Mouse (Mus musculus) stomach, embryonic 14.5 days (tissue): ENCODE measurements around the gene Tmem95. TPM values are rescaled to one million over a fixed set of nuclear protein-coding genes. Genes with fewer than 3 reads are reported as not detected.
A peak's percentile ranks its signal among the peaks of the same experiment; 100 is the strongest.

Experiments
- ATAC-seq: fragments of 200-750 bp; cut with Nextera tagmentation; 2 replicates; pipeline ENCODE4 v1.8.0; 2017; ENCODE audit warnings: low read depth, moderate TSS enrichment; ENCODE audit not compliant: insufficient number of reproducible peaks, insufficient read depth, low FRiP score
- H3K27ac ChIP-seq: fragments of 300-500 bp; sonication (generic); 2 replicates; pipeline ENCODE4 v1.5.1; 2014; ENCODE audit warnings: mild to moderate bottlenecking, low read length, moderate library complexity, mixed read lengths
- H3K27me3 ChIP-seq: fragments of 300-500 bp; sonication (generic); 2 replicates; pipeline ENCODE4 v1.6.1; 2014; ENCODE audit warnings: low read length, control low read depth, mixed read lengths; ENCODE audit not compliant: control insufficient read depth, insufficient read depth
- H3K36me3 ChIP-seq: fragments of 300-500 bp; sonication (generic); 2 replicates; pipeline ENCODE4 v1.6.1; 2014; ENCODE audit warnings: mild to moderate bottlenecking, control low read depth, low read length, moderate library complexity, mixed read lengths; ENCODE audit not compliant: control insufficient read depth, insufficient read depth
- H3K4me1 ChIP-seq: fragments of 300-500 bp; sonication (generic); 2 replicates; pipeline ENCODE4 v1.6.1; 2014; ENCODE audit warnings: low read length, control low read depth, mixed read lengths; ENCODE audit not compliant: control insufficient read depth, insufficient read depth
- H3K4me2 ChIP-seq: fragments of 300-500 bp; sonication (generic); replicated peaks from 2 replicates; pipeline ENCODE4 v1.6.1; 2014; ENCODE audit warnings: low read depth, low read length, control low read depth
- H3K4me3 ChIP-seq: fragments of 300-500 bp; sonication (generic); 2 replicates; pipeline ENCODE4 v1.5.1; 2014; ENCODE audit warnings: low read depth, low read length, control low read depth
- H3K9ac ChIP-seq: fragments of 300-500 bp; sonication (generic); replicated peaks from 2 replicates; pipeline ENCODE4 v1.6.1; 2014; ENCODE audit warnings: low read depth, mild to moderate bottlenecking, control low read depth, low read length, moderate library complexity, mixed read lengths
- H3K9me3 ChIP-seq: fragments of 300-500 bp; sonication (generic); 2 replicates; pipeline ENCODE4 v1.6.1; 2016; ENCODE audit warnings: low read depth, low read length, control low read depth; ENCODE audit not compliant: control insufficient read depth
- WGBS: fragments of 180-500 bp; shearing (Covaris S2); extraction: QIAGEN DNeasy Blood & Tissue Kit; methylation state at CpG from one replicate; pipeline ENCODE4 v1.1.7; 2014; 5-methylcytosine and 5-hydroxymethylcytosine counted together
- polyA plus RNA-seq: library from polyadenylated mRNA; unstranded; fragments of >200 nt; fragmentation: Nextera tagmentation; extraction: Ambion mirVana; gene quantifications from 2 replicates; pipeline ENCODE4 v1.2.1, GENCODE M21; 2014

The Tmem95 gene
- polyA plus RNA-seq, 1 experiment from 2014 or later: not detected

DNA sequence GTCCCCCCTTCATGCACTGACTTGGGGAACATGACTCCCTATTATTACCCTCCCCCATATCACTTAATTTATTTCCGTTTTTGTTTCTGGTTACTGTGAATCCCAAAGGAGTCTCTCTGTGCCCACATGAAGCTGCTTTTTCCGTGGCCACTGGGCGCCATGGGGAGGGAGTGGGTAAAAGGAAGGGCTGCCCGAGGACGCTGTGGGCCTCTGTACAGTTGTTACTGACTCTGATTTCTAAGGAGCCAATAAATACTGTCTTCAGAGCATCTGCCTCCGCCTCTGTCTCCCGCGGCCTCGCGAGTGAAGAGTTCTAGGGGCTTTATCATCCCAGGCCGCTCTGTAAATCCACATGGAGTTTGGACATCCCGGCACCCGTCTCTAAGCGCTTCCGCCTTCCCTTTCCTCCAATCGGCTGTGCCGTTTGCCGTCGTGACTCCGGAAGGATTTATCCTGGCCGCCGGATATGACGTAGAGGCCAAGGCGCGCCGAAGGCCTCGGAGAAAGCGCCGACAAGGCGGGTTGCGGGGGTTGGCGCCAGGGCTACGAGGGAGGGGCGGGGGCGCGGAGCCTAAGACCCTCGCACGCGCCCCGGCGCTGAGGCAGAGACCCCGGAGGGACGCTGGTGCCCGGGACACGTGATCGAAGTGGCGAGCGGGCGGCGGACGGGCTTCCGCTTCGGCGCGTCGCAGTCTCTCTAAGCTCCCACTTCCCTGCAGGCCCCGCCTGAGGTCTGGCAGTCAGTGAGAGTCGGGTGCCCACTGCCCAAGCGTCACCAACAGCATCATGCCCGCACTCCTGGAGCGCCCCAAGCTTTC is 35.9 kb upstream of the Tmem95 start, which contains the start of gene Gps2:
Gps2 (plus strand) TSS at position 335 of the 818 bp plus-strand sequence.
- peaks cover 73% of the 10 kb centered on the region for H3K36me3 ChIP-seq

DNA sequence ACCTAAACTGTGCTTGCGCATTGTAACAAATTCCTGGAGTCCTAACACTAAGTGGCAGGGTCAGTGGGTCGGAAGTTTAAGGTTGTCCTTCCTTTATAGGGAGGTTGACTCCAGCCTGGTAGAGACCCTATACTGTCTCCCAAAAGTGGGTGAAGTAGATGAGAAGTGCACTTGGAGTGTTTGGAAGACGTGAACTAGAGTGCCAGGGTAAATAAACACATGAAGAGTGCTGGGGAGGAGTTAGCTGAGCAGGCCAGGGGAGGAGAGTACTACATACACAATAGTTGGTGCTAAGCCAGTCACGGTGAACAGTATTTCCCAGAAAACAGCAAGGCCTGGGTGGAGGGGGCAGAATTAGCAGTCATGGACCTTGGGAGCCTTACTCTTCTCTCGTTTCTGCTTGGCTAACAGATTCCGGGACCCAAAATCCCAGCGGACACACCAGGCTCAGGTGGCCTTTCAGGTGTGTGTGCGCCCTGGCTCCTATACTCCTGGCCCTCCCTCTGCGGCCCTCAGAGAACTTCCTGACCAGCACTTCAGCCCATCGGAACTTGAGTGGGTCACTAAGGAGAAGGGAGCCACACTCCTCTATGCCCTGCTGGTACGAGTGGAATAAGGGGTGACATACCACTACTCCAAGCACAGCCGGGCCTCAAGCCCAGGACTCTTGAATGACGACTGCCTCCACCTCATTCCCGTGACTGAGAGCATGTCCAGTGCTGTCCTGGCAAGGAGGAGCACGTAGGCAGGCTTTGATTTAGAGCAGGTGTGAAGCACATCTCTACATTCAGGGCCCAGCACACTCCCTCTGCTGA is 35.1 kb upstream of the Tmem95 start:
- Histone ChIP-seq H3K27ac (no peak overlapping the region), H3K9ac (no peak overlapping the region)
- WGBS: 76% methylated on average over 15 of the region's 15 CpGs

More for the DNA sequence above, 35.9 kb upstream of the Tmem95 start, which contains the start of gene Gps2:
- peak within 1 kb of the TSS; percentile 97 for H3K4me2 ChIP-seq
- peak within 1 kb of the TSS; percentile 77 for H3K9ac ChIP-seq
- 2% methylated on average over 61 of the region's 61 CpGs for WGBS
- H3K4me1 ChIP-seq: peaks cover 17% of the 10 kb centered on the region
- peak within 1 kb of the TSS; percentile 87 for H3K4me3 ChIP-seq
- ATAC-seq: peak; percentile 84
- no peaks in the 10 kb centered on the region for H3K27me3 ChIP-seq
- H3K9me3 ChIP-seq: no peaks in the 10 kb centered on the region
- peak within 1 kb of the TSS; percentile 77 for H3K27ac ChIP-seq

DNA sequence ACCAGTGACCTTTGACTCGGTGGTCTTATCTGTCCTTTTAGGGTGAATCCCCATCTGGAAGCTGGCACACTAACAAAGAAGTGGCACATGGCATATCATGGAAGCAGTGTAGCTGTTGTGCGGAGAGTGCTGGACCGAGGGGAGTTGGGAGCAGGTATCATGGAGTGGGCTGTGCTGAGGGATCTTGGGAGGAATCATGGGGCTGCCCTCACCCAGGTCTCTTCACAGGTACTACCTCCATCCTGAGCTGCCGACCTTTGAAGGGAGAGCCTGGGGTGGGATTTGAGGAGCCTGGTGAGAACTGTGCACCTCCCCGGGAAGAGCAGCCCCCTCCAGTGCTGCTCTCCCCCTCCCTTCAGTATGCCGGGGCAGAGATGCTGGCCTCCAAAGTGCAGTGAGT is 33.9 kb upstream of the Tmem95 start:
- ATAC-seq: no peak
- Histone ChIP-seq H3K4me2 (no peak overlapping the region), H3K9me3 (no peaks in the 10 kb centered on the region), H3K27ac (no peak overlapping the region), H3K36me3 (peaks cover 76% of the 10 kb centered on the region), H3K27me3 (no peaks in the 10 kb centered on the region), H3K9ac (no peak overlapping the region), H3K4me3 (no peak overlapping the region), H3K4me1 (peaks cover 17% of the 10 kb centered on the region)
- 90% methylated on average over 6 of the region's 6 CpGs for WGBS

More for the DNA sequence above, 35.1 kb upstream of the Tmem95 start:
- Histone ChIP-seq H3K4me1 (peaks cover 17% of the 10 kb centered on the region), H3K4me2 (peak overlapping the region; percentile 97), H3K9me3 (no peaks in the 10 kb centered on the region), H3K36me3 (peaks cover 73% of the 10 kb centered on the region), H3K27me3 (no peaks in the 10 kb centered on the region), H3K4me3 (peak overlapping the region; percentile 87)
- ATAC-seq: no peak

DNA sequence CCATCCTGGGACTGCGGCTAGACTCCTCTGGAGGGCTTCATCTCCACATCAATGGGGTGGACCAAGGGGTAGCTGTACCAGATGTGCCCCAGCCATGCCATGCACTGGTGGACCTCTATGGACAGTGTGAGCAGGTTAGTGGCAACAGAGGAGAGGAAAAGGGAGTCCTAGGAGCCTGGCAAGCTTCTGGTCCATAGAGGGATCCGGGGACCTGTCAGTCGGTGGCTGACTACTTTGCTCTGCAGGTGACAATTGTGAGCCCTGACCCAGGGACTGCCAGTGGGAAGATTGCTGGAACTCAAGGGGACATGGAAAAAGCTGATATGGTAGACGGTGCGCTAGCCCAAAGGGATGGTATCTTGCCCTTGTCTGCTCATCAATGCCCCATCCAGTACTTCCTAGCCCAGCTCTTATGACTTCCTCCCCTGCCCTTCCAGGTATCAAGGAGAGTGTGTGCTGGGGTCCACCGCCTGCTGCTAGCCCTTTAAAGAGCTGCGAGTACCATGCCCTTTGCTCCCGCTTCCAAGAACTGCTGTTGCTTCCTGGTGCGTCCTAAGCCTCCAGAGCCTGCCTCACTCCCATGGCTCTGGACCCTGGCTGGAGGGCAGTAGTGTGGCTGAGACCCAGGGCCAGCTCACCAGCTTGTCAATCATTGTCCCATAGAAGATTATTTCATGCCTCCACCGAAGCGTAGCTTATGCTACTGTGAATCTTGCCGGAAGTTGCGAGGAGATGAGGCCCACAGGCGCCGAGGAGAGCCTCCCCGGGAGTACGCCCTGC is 33.2 kb upstream of the Tmem95 start:
- no peak overlapping the region for H3K9ac ChIP-seq
- ATAC-seq: no peak
- H3K4me1 ChIP-seq: peaks cover 13% of the 10 kb centered on the region
- H3K4me2 ChIP-seq: no peak overlapping the region
- H3K27me3 ChIP-seq: no peaks in the 10 kb centered on the region
- WGBS: 92% methylated on average over 17 of the region's 17 CpGs
- H3K36me3 ChIP-seq: peaks cover 78% of the 10 kb centered on the region
- H3K4me3 ChIP-seq: no peak overlapping the region
- H3K9me3 ChIP-seq: no peaks in the 10 kb centered on the region
- no peak overlapping the region for H3K27ac ChIP-seq

DNA sequence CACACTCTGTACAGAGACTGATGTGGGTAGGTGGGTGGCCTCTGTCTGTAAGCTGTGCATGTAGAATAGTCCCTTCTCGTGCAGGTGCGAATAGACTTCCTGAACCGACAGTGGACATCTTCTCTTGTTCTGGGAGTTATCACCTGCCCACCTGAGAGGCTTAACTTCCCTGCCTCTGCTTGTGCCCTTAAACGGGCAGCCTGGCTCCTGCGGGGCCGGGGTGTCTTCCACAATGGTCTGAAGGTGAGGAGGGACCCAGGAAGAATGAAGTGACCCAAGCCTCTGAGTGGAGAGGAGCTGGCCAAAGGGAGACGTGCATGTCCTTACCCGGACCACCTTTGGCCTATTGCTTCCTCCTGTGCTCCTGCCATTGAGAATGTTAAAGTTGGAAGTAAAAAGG is 32.4 kb upstream of the Tmem95 start:
- no peak for ATAC-seq
- 90% methylated on average over 8 of the region's 8 CpGs for WGBS
- H3K27me3 ChIP-seq: no peaks in the 10 kb centered on the region
- no peak overlapping the region for H3K27ac ChIP-seq
- no peak overlapping the region for H3K4me3 ChIP-seq
- peaks cover 76% of the 10 kb centered on the region for H3K36me3 ChIP-seq
- no peak overlapping the region for H3K4me2 ChIP-seq
- peaks cover 7% of the 10 kb centered on the region for H3K4me1 ChIP-seq
- no peaks in the 10 kb centered on the region for H3K9me3 ChIP-seq
- no peak overlapping the region for H3K9ac ChIP-seq

DNA sequence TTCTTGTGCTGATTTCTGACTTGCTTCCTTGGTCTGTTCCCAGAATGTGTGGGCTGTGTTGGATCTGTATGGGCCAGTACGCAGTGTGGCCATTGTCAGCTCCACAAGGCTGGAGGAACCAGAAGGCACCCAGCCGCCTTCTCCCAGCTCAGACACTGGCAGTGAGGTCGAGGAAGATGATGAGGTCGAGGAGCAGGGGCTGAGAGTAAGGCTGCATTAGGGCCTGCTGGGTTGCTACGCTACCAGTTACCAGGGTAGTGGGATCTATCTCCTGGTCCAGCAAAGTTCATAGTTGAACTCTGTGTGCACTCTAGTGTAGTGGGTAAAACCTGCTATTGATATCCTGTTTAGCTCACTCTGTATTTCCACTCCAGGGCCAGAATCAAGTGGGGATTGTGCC is 31.4 kb upstream of the Tmem95 start:
- no peaks in the 10 kb centered on the region for H3K4me1 ChIP-seq
- H3K27me3 ChIP-seq: no peaks in the 10 kb centered on the region
- no peak overlapping the region for H3K27ac ChIP-seq
- no peak overlapping the region for H3K9ac ChIP-seq
- H3K4me2 ChIP-seq: no peak overlapping the region
- WGBS: 90% methylated on average over 5 of the region's 5 CpGs
- H3K9me3 ChIP-seq: no peaks in the 10 kb centered on the region
- H3K36me3 ChIP-seq: peaks cover 76% of the 10 kb centered on the region
- ATAC-seq: no peak
- H3K4me3 ChIP-seq: no peak overlapping the region

DNA sequence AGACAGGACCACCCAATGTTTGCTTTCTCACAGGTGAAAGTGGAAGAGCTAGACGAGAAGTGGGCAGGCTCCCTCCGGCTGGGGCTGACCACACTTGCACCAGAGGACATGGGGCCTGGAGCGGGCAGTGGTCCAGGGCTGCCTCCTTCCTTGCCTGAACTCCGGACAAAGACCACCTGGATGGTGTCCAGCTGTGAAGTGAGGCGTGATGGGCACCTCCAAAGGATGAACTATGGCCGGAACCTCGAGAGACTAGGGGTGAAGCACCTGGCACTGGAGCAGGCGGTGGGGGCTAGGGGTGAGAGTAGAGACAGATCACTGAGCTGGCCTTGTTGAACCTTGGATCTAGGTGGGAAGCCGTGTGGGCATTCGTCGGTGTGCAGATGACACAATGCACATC is 30.8 kb upstream of the Tmem95 start:
- Histone ChIP-seq H3K9me3 (no peaks in the 10 kb centered on the region), H3K9ac (no peak overlapping the region), H3K4me2 (no peak overlapping the region), H3K27me3 (no peaks in the 10 kb centered on the region), H3K4me3 (no peak overlapping the region), H3K4me1 (no peaks in the 10 kb centered on the region), H3K36me3 (peaks cover 82% of the 10 kb centered on the region), H3K27ac (no peak overlapping the region)
- ATAC-seq: no peak
- WGBS: 91% methylated on average over 11 of the region's 11 CpGs

DNA sequence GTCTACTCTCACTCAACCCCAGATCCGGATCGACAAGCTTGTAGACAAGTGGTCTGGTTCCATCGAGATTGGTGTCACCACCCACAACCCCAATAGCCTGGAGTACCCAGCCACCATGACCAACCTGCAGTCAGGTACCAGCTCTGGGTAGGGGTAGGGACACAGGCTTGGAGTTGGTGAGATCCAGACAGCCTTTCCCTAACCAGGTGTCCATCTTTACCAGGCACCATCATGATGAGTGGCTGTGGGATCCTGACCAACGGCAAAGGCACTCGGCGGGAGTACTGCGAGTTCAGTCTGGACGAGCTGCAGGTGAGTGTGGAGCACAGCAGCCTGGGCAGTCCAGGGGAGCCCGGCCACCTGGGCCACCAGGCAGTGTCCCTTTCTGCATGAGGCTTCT is 26.5 kb upstream of the Tmem95 start:
- H3K4me1 ChIP-seq: peaks cover 12% of the 10 kb centered on the region
- H3K27me3 ChIP-seq: no peaks in the 10 kb centered on the region
- WGBS: 94% methylated on average over 9 of the region's 9 CpGs
- no peak overlapping the region for H3K4me3 ChIP-seq
- H3K4me2 ChIP-seq: no peak overlapping the region
- peaks cover 51% of the 10 kb centered on the region for H3K36me3 ChIP-seq
- ATAC-seq: no peak
- H3K9me3 ChIP-seq: no peaks in the 10 kb centered on the region
- no peak overlapping the region for H3K27ac ChIP-seq
- H3K9ac ChIP-seq: no peak overlapping the region
